Mouse (Mus musculus) CH12.LX (cell line): ENCODE measurements around the gene Nt5c2.

Source experiments
- CTCF ChIP-seq, 2 experiments: IDR thresholded peaks in 1 of 2; conservative IDR thresholded peaks in 1 of 2; 2 replicates each; pipeline ENCODE4 v1.5.1; 2011 to 2012; ENCODE audit warnings: low read depth in 2 of 2, low read length in 2 of 2, improper control_type of control experiment in 1 of 2, inconsistent platforms in 1 of 2, mild to moderate bottlenecking in 1 of 2, moderate library complexity in 1 of 2
- GABPA ChIP-seq: IDR thresholded peaks from 2 replicates; pipeline ENCODE4 v1.6.1; 2012; ENCODE audit warnings: low read depth, low read length, improper control_type of control experiment, inconsistent platforms; ENCODE audit not compliant: insufficient replicate concordance
- MYC ChIP-seq: IDR thresholded peaks from 2 replicates; pipeline ENCODE4 v1.6.1; 2011; ENCODE audit warnings: low read depth, mild to moderate bottlenecking, improper control_type of control experiment, low read length
- POLR2A ChIP-seq: IDR thresholded peaks from 2 replicates; pipeline ENCODE4 v1.6.1; 2011; ENCODE audit warnings: low read depth, mild to moderate bottlenecking, improper control_type of control experiment, low read length
- ZKSCAN1 ChIP-seq: IDR thresholded peaks from 2 replicates; pipeline ENCODE4 v1.6.1; 2012; ENCODE audit warnings: low read depth, inconsistent platforms, low read length, improper control_type of control experiment, borderline replicate concordance

- TF ChIP-seq CTCF (conservative IDR thresholded peaks at IDR 0.05 in 1 of 2, IDR thresholded peaks at IDR 0.05 in 1 of 2; ENCODE audit: low read depth in 2 of 2, low read length in 2 of 2) (no peak), POLR2A (no peak), MYC (no peak), GABPA (no peak), ZKSCAN1 (no peak)
These were observed 30.0 kb downstream of the Nt5c2 start for GRCm38 (mm10) chr19:46984726-46985622.
